Mouse (Mus musculus): Measurements from ENCODE around the gene Ahsa1. TPM values are rescaled to one million over a fixed set of nuclear protein-coding genes. Genes with fewer than 3 reads are reported as not detected.
"Not testable (repeated sequence)": the region's sequence is repeated elsewhere in the genome, so short reads cannot be mapped to it uniquely, and the experiment has no call there.

Gene Ahsa1
- total RNA-seq, 2 experiments from 2014 or later = 119 to 129 TPM

GRCm38 (mm10) chr12:87279879-87280278, 13.6 kb downstream of the Ahsa1 start:
- DNase-seq (ENCODE audit: low spot score in 2 of 2) = no peak

GRCm38 (mm10) chr12:87281766-87282165, 15.5 kb downstream of the Ahsa1 start:
- DNase-seq (ENCODE audit: low spot score in 2 of 2) = no peak

DNA sequence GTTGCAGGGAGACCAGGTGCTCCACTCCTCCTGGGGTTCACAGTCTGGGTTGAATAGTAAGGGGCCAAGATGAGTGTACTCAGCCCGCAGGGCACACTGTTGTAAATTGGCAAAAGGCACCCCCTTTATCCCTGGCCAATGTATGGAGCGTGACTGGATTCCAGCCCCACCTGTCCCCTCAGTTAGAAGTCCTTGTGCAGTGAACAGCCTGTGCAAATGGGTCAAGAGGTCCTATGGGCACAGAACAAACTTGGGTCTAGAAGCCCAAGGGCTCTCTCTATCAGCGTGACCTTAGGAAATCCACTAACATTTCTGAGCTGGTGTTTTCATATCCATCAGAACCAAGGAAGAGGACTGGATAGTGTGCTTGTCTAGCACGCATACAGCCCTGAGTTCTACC, 16.5 kb downstream of the Ahsa1 start:
- DNase-seq (ENCODE audit: low spot score in 2 of 2) = no peak

DNA sequence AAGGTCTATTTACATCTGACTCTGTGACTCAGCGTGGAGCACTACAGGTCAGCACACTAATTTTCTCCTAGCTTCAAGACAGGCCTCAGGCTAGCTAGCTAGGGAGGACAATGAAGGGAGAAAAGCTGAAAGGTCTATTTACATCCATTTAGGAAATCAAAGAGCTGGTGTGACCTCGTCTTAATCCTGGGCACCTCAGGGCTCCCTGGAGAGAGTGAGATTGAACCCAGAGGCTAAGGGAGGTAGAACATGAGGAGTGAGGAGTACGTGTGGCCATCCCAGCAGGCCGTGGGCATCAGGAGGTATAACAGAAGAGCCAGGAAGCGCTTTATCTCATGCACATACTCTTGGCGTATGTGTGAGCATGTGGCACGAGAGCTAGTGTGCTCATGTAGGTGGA, 17.4 kb downstream of the Ahsa1 start:
- DNase-seq (ENCODE audit: low spot score in 2 of 2) = no peak

DNA sequence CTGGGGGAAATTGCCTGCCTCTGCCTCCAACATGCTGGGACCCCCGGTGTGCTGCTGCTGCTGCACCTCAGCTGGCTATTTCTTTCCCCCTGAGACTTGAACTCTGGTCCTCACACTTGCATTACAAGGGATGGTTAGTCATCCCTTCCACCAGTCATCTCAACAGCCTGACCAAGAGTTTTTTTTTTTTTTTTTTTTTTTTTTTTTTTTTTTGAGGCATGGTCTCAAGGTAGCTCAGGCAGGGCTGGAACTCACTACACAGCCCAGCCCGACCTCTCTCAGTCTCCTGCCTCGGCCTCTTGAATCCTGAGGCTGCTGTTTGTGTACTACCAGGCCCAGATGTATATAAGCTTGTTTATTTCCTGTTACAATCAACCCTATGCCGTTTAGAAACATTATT, 18.0 kb downstream of the Ahsa1 start:
- no peak for DNase-seq (ENCODE audit: low spot score in 2 of 2)

- DNase-seq (ENCODE audit: low spot score in 2 of 2) = no peak
Observed at GRCm38 (mm10) chr12:87284726-87285125, 18.4 kb downstream of the Ahsa1 start.

GRCm38 (mm10) chr12:87289100-87289499, 22.8 kb downstream of the Ahsa1 start:
- DNase-seq (ENCODE audit: low spot score in 2 of 2) = no peak

DNA sequence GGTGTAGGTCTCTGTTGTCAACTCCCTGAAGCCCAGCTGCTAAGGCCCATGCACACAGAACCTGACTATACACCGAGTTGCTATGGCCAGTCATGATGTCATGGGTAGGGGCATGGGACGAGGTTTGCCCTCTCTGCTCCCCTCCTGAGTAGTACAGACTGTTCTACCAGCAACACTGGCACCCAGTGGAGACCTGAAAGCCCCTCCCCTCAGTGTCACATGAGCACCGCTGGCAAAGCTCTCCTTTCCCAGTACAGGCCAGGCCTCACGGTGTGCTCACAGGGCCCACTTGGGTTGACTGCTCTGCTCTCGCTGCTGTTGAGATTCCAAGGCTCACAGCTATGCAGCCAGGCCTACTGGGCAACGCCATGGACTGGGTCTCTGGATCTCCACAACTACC, 27.7 kb downstream of the Ahsa1 start:
- DNase-seq (ENCODE audit: low spot score in 2 of 2) = no peak

GRCm38 (mm10) chr12:87299037-87299656, 32.9 kb downstream of the Ahsa1 start:
- DNase-seq (ENCODE audit: low spot score in 2 of 2) = peak in 1 of 2 experiments; percentile 11

DNA sequence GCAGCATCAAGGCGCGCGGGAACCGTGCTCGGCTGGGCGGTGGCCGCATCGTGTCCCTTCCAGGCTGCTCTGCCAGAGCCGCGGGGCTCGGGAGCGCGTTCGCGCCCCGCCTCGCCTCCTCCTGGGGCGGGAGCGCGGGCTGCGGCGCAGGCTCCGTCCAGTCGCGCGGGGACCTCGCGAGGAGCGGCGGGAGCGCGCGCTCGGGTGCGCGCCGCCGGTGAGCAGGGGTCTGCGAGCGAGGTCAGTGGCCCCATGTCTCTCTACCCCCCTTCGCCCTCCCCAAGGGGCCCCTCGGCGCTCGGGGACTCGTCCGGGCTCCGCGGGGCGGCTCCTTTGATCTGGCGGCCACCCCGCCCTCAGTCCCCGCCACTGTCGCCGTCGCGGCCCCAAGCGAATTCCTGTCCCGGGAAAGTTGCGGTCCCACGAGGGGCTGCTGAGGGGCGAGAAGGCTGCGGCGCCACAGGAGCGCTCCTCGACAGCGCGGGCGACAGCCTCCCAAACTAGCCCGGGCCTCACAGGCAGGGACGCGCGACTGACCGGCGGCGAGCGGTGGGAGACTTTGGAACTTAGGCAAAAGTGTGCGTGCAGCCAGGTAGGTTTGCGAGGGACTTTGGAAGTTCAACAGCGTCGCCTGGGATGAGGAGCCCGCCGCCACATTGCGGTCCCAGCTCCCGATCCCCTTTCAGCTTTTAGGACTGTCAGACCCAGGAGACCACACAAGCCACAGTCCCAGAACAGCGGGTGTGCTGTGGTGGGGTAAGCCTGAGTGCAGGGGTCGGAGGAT, 33.6 kb downstream of the Ahsa1 start, which contains the start of gene Ism2:
Ism2 (minus strand) TSS at position 49 of the 784 bp plus-strand sequence.
- DNase-seq (ENCODE audit: low spot score in 2 of 2) = peak in 1 of 2 experiments; percentile 13

- DNase-seq (ENCODE audit: low spot score in 2 of 2) = no peak
Observed at GRCm38 (mm10) chr12:87300441-87300690, 34.1 kb downstream of the Ahsa1 start.

- DNase-seq (ENCODE audit: low spot score in 2 of 2) = no peak
Observed at GRCm38 (mm10) chr12:87301189-87301588, 34.9 kb downstream of the Ahsa1 start.

- no peak for DNase-seq (ENCODE audit: low spot score in 2 of 2)
Observed at GRCm38 (mm10) chr12:87305767-87306583, 39.7 kb downstream of the Ahsa1 start.

GRCm38 (mm10) chr12:87306584-87306844, 40.2 kb downstream of the Ahsa1 start:
- DNase-seq (ENCODE audit: low spot score in 2 of 2) = not testable (repeated sequence)

GRCm38 (mm10) chr12:87313098-87313497, 46.8 kb downstream of the Ahsa1 start:
- no peak for DNase-seq (ENCODE audit: low spot score in 2 of 2)

GRCm38 (mm10) chr12:87317951-87318350, 51.7 kb downstream of the Ahsa1 start:
- DNase-seq (ENCODE audit: low spot score in 2 of 2) = no peak

DNA sequence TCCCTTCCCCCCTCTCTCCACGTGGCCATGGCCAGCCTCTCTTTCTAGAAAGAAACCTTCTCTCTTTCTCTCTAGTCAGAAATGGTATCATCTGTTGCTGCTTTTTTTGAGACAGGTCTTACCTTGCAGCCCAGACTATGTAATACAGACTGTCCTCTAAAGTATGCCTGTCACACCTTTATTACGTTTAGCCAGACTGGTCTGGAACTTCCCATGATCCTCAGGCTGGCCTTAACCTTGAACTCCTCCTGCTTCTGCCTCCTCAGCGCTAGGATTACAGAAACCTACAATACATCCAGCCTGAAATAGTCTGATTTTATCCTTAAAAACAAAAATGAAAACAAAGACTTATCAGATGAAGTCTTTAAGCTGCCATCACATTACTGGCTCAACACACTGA, 53.0 kb downstream of the Ahsa1 start:
- no peak for DNase-seq (ENCODE audit: low spot score in 2 of 2)

Small RNAs within 50 kb of the gene (microRNA-seq; reads per million reads assigned to microRNA genes)
- not detected for gene Gm47293

Other genes starting within 250 kb of the Ahsa1 start
- 1 to 10 TPM; 2.5 TPM for gene Tmem63c, start 245.1 kb upstream of the Ahsa1 start, total RNA-seq (2021)
- 1 to 10 TPM; 1.2 to 1.5 TPM for gene Ngb, start 163.9 kb upstream of the Ahsa1 start, total RNA-seq (2021)
- 100 to 1,000 TPM in 1 of 2 experiments, 10 to 100 TPM in 1; 83.6 to 106 TPM for gene Gstz1, start 119.3 kb upstream of the Ahsa1 start, total RNA-seq (2021)
- gene Pomt2, start 118.5 kb upstream of the Ahsa1 start, total RNA-seq (2021) = 10 to 100 TPM; 13.4 to 16.7 TPM
- gene Samd15, start 66.8 kb upstream of the Ahsa1 start, total RNA-seq (2021) = 1 to 10 TPM; 3.0 to 3.2 TPM
- gene Tmed8, start 66.0 kb upstream of the Ahsa1 start, total RNA-seq (2021) = 10 to 100 TPM; 25.3 to 28.1 TPM
- gene Noxred1, start 27.7 kb upstream of the Ahsa1 start, total RNA-seq (2021) = under 1 TPM; 0.17 to 0.51 TPM
- gene Vipas39, start 223 bp upstream of the Ahsa1 start, total RNA-seq (2021) = 10 to 100 TPM; 42.8 to 45.6 TPM
- under 1 TPM; 0.56 to 0.62 TPM for gene Ism2, start 33.2 kb downstream of the Ahsa1 start, total RNA-seq (2021)
- 100 to 1,000 TPM; 183 to 197 TPM for gene Sptlc2, start 121.9 kb downstream of the Ahsa1 start, total RNA-seq (2021)
- 100 to 1,000 TPM; 158 to 179 TPM for gene Slirp, start 177.4 kb downstream of the Ahsa1 start, total RNA-seq (2021)
- gene Alkbh1, start 177.5 kb downstream of the Ahsa1 start, total RNA-seq (2021) = 10 to 100 TPM; 30.2 to 33.2 TPM
- gene Snw1, start 205.8 kb downstream of the Ahsa1 start, total RNA-seq (2021) = 10 to 100 TPM; 80.2 to 84.5 TPM
- not detected for gene Gm5788, start 228.2 kb downstream of the Ahsa1 start, total RNA-seq (2021)
- not detected for gene Gm8300, start 247.8 kb downstream of the Ahsa1 start, total RNA-seq (2021)

All from adrenal gland, postnatal 4 days (tissue).